Mouse (Mus musculus) G1E (cell line): Measurements from ENCODE around the gene Agap1.

Experiments used
- CTCF ChIP-seq: IDR thresholded peaks from 2 replicates; pipeline ENCODE4 v1.5.1; 2012; ENCODE audit warnings: low read depth, low read length, inconsistent platforms, mixed read lengths
- GATA2 ChIP-seq: IDR thresholded peaks from 2 replicates; pipeline ENCODE4 v1.6.1; 2012; ENCODE audit warnings: low read depth, low read length, inconsistent platforms, borderline replicate concordance
- TAL1 ChIP-seq: conservative IDR thresholded peaks from 2 replicates; pipeline ENCODE4 v1.6.1; 2012; ENCODE audit warnings: low read depth, low read length, inconsistent platforms, mixed read lengths

DNA sequence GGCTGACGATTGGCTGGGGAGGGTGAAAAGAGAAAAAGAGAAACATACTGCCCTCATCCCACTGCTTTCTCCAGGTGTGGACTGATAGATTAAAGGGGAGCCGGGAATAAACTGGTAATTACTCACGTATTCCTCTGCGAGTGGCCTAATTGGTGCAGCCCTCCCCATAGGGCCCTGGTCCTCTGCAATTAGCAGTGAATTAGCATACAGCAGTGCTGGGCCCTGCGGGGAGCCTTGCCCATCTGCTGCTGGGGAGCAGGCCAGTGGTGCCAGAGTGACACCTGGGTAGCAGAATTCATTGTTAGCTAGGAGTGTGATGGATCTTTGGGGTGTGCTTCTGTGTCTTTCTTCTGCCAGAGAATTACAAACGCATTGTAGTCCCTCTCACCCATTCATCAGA is 87.9 kb downstream of the Agap1 start:
- TF ChIP-seq CTCF (no peak), TAL1 (no peak), GATA2 (no peak)
